19 mouse cellular contexts compared by ENCODE assay signal in genomic region chr3:60398796-60399195, GRCm38 (mm10).
"Had no signal": no experiment of that assay in that cellular context is flagged by ENCODE, and none has a peak within 500 bp of the region (broad histone marks: within the 10 kb centered on the region; RNA-seq: fewer than 3 reads in every experiment).

No protein-coding gene starts in this region.

- H3K4me2 ChIP-seq: heart, embryonic 12.5 days; hindbrain, embryonic 12.5 days; hindbrain, embryonic 14.5 days; intestine, embryonic 15.5 days; limb, embryonic 12.5 days; liver, embryonic 11.5 days; liver, embryonic 13.5 days had no signal

- H3K36me3 ChIP-seq: heart, embryonic 10.5 days; heart, embryonic 12.5 days; hindbrain, embryonic 10.5 days; hindbrain, embryonic 12.5 days; intestine, embryonic 15.5 days; limb, embryonic 10.5 days; limb, embryonic 12.5 days; liver, embryonic 13.5 days had no signal

- H3K4me3 ChIP-seq: heart, embryonic 10.5 days; heart, embryonic 12.5 days; hindbrain, embryonic 10.5 days; hindbrain, embryonic 12.5 days; intestine, embryonic 15.5 days; layer of hippocampus, adult 2 months; left cerebral cortex, adult 2 months; limb, embryonic 10.5 days; limb, embryonic 12.5 days; liver, embryonic 13.5 days had no signal

- DNase-seq: gastrocnemius, postnatal 10 days; gastrocnemius, postnatal 25 days; heart, adult 18-20 months; heart, postnatal 10 days; heart, postnatal 4 days; kidney, postnatal 10 days; liver; liver, embryonic 13.5 days had no signal

- H3K27me3 ChIP-seq: heart, embryonic 12.5 days; hindbrain, embryonic 12.5 days; intestine, embryonic 15.5 days; limb, embryonic 12.5 days; liver, embryonic 13.5 days had no signal
